Comparison of ENCODE assay signal across 22 mouse cellular contexts in the genomic region with DNA sequence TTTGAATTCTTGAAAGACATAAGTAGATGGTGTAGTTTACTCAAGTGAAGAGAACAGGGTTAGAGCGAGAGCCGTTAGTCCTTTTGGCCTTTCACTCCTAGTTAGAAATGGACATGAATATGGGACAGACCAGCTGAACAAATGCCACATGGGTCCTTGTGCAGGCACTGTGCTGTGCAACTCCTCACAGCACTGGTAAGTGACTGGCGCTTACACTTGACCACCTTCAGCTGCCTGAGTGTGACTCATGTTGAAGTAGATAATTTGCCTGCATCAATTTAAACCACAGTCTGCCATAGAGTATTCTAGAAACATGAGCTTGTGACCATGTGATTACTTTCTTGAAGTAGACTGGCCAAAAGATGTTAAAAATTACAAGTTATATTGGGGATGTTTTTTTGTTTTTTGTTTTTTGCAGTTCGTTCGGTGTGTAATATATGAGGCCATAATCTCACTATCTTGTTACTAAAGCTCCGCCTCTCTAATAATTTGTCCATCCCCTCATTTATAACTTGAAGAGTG.
"Had no signal": no experiment of that assay in that cellular context is flagged by ENCODE, and none has a peak within 500 bp of the region (broad histone marks: within the 10 kb centered on the region; RNA-seq: fewer than 3 reads in every experiment).

No protein-coding gene starts in this region.

- H3K9ac ChIP-seq: limb, embryonic 13.5 days; liver, embryonic 13.5 days; neural tube, embryonic 12.5 days; neural tube, embryonic 15.5 days; stomach, embryonic 15.5 days had no signal

- H3K27me3 ChIP-seq: limb, embryonic 13.5 days; liver, embryonic 13.5 days; neural tube, embryonic 12.5 days; neural tube, embryonic 15.5 days; stomach, embryonic 15.5 days had no signal

- H3K9me3 ChIP-seq: limb, embryonic 10.5 days; limb, embryonic 13.5 days; liver, embryonic 13.5 days; neural tube, embryonic 12.5 days; neural tube, embryonic 15.5 days; stomach, embryonic 15.5 days had no signal

- H3K4me1 ChIP-seq: liver, embryonic 13.5 days; neural tube, embryonic 12.5 days; neural tube, embryonic 15.5 days; stomach, embryonic 15.5 days had no signal

- DNase-seq: kidney, postnatal 25 days; layer of hippocampus, adult 9-11 months; liver; liver, embryonic 13.5 days; lung, adult 2 months; lung, postnatal 14 days; lung, postnatal 4 days; midbrain, embryonic 14.5 days; retina, postnatal 1 day; right cerebral cortex, postnatal 25 days; spleen, adult 18-20 months; thymus, adult 2 months; thymus, postnatal 14 days; thymus, postnatal 4 days had no signal

- H3K4me2 ChIP-seq: limb, embryonic 13.5 days; liver, embryonic 13.5 days; midbrain, embryonic 11.5 days; neural tube, embryonic 12.5 days; neural tube, embryonic 15.5 days; stomach, embryonic 15.5 days had no signal

- H3K36me3 ChIP-seq: limb, embryonic 10.5 days; limb, embryonic 13.5 days; liver, embryonic 13.5 days; neural tube, embryonic 12.5 days; neural tube, embryonic 15.5 days; stomach, embryonic 15.5 days had no signal

- H3K27ac ChIP-seq: kidney, postnatal 0 days; layer of hippocampus, adult 2 months; limb, embryonic 10.5 days; limb, embryonic 13.5 days; liver, embryonic 13.5 days; neural tube, embryonic 12.5 days; neural tube, embryonic 15.5 days; stomach, embryonic 15.5 days had no signal

- H3K4me3 ChIP-seq: layer of hippocampus, adult 2 months; limb, embryonic 10.5 days; limb, embryonic 13.5 days; liver, embryonic 13.5 days; neural tube, embryonic 12.5 days; neural tube, embryonic 15.5 days; stomach, embryonic 15.5 days had no signal
